Mouse (Mus musculus) adrenal gland, postnatal 10 days (tissue): Measurements from ENCODE around the gene Gm9857. TPM values are rescaled to one million over a fixed set of nuclear protein-coding genes. Genes with fewer than 3 reads are reported as not detected.

ENCODE experiments used
- DNase-seq: peaks from one replicate; pipeline ENCODE4 v3.0.0; 2021; ENCODE audit warnings: mixed read lengths
- long read RNA-seq, 2 experiments: library from polyadenylated mRNA; stranded (forward); transcript quantifications; one replicate each; pipeline ENCODE4 v2.0.0; 2021
- total RNA-seq, 2 experiments: library from RNA; stranded (reverse); gene quantifications; 2 replicates each; pipeline ENCODE4 v1.2.3; 2021

Gm9857 gene
- not detected for total RNA-seq
- long read RNA-seq, experiment 1, result 0 reads
- long read RNA-seq, experiment 2, result 0 reads

DNA sequence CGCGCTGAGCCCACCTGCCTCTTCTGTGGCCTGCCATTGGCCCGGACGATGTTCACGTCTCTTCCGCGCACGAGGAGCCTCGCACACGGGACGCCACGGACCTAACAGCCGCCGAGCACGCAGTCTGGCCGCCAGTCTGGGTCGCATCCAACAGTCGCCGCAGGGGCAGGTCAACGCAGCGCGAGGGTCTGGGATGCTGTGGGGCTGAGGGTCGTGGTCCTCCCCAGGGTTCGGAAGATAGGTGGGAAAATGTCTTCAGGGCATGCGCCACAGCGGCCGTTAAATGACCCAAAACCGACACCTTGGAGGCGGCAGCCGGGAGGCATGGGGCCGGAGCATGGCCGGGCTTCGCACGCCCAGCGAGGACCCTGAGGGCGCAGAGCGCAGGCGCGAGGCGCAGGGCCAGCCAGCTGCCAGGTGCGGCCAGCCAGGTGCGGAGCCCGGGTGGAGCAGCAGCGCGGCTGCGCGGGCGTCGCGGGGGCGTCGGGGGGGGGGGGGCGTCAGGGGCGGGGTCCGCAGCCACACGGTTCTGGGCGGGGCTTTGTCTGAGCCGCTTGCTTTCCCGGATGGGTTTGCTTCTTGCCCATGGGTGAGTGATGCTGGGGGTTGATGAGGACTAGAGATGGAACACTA lies at the start of gene Gm9857:
Gene Gm9857 (minus strand): TSS at position 445 of the 633 bp plus-strand sequence.
- no peak for DNase-seq

DNA sequence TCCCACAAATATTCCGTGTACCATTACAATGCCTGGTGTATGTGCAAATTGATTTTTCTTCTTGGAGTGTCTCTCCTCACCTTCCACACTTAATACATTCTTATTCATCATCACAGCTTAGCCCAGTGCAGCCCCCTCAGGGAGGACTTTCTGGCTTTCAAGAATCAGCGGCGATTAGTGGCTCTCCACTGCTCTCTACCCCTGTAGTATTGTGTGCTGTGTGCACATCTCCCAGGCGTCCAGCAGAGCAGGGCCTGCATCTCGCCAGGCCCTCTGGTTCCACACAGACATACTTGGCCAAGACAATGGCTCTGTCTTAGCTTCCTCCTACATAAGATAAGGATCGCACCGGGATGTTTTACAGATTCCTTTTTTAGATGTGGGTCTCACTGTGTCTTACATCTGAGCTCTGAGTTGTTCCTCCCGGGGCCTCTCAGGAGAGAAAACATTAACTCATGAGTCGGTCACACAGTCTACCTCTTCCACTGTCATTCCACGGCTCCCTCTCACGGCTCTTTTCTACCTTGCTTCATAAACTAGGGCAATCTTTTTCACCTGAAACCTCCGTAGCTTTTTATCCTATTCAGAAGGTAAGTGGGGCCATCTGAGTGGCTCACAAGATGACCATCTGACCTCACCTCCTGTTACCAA lies 46.9 kb upstream of the Gm9857 start:
- no peak for DNase-seq

DNA sequence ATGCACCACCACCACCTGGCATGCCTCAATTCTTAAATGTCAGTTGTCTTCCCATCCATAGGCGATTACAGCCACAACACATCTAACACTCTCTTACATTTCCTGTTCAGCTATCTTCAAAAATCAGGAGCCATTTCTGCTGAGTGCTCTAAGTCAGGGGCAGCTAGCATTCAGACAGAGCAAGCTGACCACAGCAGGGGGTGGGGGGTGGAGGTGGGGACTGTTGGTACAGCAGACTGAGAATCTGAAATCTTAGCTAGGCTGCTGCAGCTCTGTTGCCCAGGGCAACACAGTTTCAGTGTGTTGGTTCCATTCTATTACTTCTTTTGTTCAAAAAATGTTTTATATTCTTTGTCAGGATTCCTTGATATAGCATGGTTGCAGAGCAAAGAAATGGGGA lies 46.3 kb upstream of the Gm9857 start:
- DNase-seq, result no peak

DNA sequence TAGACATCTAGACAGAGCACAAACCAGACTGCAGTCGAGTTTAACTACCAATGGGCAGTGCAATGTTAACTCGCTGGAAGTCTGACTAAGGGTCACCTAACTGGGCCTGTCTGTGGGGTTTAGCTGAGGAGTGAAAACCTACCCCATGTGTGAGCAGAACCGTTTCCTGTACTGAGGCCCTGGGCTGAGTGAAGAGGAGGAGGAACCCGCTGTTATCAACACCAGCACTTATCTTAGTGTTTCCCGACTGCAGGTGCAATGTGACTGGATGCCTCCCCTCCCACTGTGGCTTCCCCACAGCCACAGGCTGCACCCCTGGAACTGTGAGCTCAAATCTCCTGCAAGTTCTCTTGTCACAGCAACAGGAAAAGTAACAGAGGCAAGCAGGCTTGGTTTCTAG lies 43.7 kb upstream of the Gm9857 start:
- DNase-seq, result no peak

DNA sequence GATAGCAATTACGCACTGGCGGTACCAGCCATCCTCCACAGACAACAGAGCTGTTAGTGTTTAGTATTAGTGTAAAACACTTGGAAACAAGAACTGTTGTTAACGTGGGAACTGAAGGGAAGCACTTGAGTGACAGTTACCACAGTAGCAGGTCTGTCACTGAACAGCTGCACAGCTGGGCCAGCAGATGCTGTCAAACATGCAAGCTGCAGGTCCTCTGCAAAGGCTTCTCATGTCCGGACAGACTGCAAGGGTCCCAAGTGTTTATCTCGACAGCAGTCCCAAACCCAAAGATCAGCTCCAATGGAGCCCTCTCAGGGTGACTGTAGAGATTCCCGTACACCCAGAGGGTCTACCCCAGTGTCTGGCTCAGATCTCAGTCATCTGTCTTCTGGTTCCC lies 41.7 kb upstream of the Gm9857 start:
- DNase-seq, result no peak

DNA sequence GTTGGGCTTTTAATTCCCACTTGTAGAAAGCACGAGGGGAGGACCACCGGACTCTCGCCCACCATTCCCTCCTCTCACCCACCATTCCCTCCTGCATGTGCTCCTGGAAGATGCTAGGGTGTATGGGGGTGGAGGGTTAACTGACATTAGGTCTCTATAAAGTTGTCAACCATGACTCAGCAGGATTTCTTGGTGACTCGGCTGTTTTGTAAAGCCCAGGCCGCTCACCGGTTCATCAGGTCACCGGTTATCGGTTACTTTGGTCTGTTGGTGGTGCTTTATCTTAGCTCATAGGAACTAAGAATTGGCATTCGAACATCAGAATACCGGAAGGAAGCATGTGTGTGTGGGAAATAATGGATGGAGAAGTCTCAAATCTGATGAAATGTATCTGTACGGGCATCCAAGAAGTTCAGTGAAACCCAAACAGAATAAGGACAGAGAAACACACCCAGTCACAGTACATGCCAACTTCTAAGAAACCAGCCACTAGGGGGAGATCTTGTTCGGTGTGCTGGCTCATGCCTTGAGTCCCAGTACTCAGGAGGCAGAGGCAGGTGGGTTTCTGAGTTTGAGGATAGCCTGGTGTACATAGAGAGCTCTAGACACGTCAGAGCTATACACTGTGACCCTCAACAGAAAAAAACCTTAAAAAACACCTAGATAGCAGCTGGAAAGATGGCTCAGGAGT lies 37.2 kb upstream of the Gm9857 start:
- no peak for DNase-seq

DNA sequence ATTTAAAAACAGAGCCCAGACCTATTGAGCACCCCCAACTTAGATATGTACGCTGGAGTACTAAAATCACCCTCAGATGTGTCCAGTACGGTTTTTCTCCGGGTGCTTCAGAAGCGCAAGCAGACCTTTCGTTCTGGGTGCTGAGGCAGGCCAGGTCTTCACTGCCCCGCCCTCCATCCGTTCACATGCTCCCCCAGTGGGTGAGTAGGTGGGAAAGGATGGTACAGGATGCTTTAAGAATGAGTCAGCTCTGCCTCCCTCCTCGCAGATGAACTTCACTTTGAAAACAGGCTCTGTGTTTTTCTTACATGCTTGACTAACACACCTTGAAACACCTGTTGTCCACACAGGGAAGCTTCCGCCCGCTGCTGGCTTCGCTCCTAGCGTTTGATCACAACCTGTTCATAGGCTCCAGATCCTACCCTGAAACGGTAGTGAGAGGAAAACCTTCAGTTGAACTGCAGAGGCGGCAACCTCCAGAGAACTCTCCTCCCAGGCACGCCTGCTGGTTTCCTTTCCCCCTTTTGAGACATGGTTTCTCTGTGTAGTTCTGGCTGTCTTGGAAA lies 34.8 kb upstream of the Gm9857 start:
- DNase-seq, result no peak

DNA sequence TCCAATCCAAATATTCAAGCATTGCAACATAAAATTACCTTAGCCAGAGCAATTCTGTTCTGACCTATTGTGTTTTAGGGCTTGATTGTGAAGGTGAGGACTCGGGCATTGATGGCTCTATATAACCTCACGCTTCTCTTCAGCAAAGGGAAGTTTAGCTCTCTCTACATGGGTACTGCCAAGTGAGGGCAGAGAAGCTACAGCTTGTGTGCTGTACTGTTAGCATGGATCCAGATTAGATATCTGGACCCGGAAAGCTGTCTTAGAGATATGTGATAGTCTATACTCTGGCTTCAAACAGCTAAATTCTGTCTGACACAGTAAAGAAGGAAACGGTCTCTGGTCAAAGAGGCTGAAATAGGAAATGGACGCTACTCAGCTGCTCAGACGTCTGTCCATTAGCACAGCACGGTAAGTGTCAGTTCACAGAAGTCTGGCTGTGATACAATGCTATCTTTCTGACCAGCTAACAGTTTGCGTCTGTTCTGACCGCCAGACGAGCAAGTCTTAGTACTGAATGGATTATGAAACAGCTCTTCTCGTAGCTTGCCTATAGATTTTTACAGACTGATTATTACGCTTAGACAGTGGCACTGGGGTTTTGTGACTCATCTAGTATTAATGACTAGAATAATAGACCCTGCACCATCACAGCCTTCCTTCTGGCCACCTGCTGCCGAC lies 33.9 kb upstream of the Gm9857 start:
- no peak for DNase-seq

DNA sequence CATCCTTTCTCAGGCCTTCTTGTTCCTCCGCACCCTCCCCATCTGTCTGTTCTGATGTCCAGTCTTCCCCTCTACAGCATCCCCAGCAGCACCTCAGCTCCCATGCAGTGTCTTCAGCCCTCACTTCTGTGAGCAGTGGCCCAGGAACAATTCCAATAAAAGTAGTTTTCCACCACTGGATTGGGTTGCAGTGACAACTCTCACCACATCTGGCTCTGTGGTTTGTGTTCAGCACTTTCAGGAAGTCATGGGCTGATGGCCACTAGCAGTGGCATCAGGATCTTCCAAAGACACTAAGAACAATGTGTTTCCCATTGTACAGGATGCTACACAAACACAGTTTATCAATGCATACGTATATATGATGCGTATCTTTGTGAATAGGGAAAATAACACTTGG lies 25.8 kb upstream of the Gm9857 start:
- DNase-seq, result no peak

DNA sequence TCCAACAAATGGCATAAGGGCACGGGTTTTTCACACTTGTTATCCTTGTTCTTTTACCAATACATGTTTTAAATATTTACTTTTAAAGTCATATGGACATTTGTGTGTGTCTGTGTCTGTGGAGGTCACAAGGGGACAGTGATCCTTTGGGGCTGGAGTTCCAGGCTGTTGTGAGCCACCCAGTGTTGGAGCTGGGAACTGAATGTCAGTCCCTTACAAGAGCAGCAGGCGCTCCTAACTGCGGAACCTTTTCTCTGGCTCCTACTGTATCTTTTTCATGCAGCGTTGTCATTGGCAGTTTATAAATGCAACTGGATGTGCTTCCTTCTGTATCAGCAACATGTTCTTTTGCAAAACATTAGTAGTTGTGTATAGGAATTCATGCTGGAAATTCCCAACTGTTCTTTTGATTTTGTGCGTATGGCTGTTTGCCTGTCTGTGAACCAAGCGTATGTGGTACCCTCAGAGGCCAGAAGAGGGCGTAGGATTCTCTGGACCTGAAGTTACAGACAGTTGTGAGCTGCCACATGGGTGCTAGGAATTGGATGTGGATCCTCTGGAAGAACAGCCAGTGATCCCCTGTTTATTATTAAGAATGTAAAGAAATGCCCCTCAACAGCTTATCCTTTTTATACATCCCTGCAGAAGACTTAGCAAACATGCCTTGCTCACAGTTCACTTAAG lies 24.3 kb upstream of the Gm9857 start:
- DNase-seq, result no peak

DNA sequence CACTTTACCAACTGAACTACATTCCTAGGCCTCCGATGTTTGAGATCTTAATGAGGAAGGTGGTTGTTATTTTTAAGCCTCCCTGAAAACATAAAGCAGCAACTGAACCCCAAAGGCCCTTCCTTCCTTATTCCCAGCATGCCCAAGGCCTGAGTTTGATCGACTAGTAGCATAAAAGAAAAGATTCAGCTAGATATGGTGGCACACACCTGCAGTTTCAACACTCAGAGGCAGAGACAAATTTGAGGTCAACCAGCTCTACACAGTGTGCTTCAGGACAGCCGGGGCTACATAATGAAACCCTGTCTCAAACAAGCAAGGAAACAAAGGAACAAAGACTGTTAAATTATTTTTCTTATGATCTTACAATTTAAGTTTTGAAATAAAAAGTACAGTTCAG lies 23.5 kb upstream of the Gm9857 start:
- DNase-seq, result no peak

DNA sequence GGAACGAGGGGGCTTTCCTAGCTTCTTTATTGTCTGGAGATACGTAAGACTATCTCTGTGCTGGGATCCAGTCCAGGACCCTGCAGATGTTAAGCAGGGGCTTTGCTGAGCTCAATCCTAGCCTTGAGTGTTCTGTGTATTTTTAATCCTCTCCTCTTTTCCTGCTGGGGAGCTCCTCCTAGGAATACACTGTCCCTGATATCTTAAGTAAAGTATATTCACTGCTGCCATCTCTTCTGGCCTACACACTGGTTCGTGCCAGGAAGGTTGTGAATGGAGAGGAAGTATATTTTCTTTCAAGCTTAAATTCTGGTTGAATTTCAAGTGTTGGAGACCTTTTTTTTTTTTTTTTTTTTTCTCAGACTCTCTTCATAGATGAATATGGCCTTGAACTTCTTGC lies 23.0 kb upstream of the Gm9857 start:
- no peak for DNase-seq

DNA sequence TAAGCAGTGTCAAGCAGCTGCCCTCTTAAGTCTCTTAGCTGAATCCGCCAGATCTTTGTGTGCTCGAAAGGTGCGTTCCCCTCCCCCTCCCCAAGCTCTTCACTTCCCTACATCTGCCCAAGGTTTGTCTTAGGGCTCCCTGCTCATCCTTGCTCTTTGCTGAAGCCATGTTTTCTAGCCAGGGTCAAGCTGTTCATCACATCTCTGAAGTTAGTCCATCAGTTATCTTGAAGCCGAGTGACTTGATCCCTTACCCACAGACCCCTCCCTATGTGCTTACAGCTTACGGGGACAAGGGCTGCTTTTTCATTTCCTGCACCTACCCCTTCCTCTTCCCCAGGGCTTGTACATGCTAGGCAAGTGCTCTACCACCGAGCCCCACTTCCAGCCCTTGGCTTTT lies 21.4 kb upstream of the Gm9857 start:
- DNase-seq, result no peak

DNA sequence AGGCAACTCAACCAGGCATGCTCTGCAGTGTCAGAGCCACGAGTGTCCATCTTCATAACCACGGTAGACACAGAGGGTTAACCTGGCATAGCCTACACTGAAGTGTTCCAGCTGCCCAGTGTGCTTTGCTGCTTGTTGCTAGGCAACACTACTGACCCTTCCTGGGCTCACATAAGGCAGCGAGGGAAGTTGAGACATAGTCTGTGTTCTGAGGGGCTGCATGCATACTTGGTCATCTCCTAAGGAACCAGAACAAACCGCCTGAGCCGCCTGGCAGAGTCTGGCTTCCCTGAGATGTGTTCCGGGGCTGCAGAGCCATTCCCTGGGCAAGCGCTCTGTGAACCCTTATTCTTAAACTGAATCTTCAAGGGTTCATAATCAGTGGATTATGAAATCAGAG lies 21.0 kb upstream of the Gm9857 start:
- DNase-seq, result no peak

DNA sequence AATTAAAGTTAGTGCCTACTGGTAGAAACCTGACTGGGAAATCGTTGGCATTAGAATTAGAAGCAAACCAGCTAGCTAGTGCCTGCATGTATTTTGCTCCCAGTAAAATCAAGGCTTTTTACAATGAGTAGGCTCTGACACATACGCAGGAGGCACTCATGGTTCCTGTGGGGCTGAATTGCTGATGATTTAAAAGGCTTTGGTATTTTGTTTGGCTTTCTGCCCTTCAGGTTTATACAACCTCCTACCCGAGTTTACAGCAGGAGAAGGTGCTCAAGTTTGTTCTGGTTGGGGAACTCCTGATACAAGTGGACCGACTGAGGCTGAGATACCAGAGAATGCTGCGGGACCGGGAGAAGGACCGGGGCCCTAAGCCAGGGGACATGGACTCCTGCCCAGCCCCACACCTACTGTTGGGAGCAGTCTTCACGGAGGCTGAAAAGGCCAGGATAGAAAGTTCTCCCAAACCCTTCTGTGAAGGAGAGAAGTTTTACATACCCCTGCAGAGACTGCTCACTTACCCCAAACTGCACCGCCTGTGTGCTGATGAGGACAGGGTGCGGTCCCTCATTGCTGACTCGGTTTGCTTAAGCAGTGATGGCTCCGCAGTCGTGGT lies 19.5 kb upstream of the Gm9857 start:
- no peak for DNase-seq

DNA sequence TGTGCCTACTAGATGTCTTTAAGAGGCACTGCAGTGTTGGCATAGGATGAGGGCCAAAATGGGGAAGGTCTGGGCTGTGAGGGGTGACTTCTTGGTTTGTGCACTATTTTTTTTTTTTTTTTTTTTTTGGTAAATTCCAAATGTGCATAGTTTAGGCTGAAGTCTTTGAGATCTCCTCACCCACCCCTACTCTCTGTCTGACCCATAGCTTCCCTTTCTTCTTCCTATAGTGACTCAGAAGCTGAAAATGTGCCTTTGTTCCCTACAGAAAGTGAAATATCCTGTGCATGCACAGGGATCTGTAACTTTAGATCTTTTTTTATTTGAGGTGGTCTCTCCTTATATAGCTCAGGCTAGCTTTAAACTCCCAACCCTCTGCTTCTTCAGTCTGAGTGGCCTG lies 17.7 kb upstream of the Gm9857 start:
- DNase-seq, result no peak

DNA sequence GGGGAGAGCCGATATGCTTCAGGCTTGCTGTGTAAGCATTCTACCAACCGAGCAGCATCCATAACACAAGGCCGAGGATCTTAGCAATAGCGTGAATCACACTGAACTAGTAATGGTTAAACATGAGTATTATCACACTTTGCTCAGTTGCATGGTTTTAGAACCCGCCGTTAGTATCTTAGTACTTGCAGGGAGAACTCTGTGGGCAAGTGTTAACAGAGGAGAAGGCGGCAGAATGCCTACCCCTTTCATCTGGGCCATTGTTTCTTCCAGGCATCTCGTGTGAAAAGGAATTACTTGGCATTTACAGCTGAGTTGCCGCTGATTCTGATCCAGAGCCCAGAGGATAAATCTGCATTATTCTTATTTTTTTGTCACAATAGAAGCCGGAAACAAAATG lies 751 bp upstream of the Gm9857 start:
- DNase-seq, result no peak

DNA sequence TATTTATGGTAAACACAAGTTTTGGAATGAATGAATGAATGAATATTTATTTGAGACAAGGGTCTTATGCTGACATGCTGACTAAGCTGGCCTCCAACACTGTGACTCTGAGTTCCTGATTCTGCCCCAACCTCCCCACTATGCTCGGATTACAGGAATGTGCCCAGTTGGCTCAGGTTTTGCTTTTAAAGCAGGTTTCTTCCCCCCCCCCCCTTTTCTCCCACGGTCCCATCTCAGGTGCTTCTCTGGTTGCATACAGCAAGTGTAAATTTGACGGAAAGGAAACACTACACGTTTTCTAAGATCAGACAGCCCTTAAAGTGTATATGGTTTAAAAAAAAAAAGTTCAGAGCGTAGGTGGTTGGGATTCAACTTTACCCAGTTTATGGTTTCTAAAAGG lies 672 bp downstream of the Gm9857 start, which contains the start of gene Henmt1:
Gene Henmt1 (plus strand): TSS at position 301 of the 400 bp plus-strand sequence.
- no peak for DNase-seq

DNA sequence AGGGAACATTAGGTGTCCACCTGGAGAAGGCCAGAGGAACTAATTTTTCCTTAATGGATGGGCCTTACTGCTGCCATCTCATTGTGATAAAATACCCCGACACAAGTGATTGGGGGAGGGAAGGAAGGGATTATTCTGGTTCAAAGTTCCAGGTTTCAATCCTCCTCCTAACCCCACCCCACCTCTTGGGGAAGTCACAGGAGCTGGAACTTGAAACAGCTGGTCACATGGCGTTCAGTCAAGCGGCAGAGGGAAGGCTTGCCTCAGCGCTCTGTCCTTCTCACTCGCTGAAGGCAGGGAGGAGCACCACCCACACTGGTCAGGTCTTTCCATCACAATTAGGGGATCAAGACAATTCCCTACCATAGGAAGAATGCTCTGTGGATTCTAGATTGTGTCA lies 1.6 kb downstream of the Gm9857 start:
- no peak for DNase-seq

DNA sequence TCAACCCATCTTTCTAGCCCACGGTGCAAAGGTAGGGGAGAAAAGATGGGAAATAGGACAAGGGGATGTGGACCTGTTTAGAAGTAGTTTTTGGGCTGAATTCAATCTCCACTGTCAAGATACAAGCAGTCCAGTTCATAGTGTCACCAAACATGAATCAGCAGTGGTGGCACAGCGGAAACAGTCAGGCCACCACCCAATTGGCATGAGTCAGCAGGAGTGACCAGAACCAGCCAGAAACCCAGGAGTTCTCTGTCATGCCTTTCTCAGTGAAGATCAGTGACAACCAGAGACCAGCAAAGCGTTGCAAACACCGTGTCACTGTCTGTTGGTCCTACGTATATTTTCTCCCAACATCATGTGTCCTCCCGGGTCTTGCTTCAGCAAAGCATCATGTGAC lies 6.7 kb downstream of the Gm9857 start:
- DNase-seq, result no peak

DNA sequence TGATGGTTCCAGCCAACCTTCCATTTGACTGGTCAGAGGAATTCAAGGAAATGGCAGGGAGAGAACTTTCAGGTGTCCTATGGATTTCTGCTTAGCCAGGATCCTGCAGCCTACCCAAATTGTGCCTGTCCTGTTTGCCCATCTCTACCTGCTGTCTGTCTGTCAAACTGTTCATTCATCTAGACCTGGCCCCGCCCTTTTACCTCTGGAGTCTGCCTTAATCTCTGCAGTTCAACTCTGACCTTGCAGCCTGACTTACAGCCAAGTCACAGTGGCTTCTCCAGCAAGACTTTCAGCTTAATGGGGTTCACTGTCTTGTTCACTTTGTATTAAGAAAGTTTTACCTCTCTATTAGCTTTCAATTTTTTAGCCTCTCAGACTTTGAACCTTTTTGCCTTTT lies 13.9 kb downstream of the Gm9857 start:
- DNase-seq, result no peak

DNA sequence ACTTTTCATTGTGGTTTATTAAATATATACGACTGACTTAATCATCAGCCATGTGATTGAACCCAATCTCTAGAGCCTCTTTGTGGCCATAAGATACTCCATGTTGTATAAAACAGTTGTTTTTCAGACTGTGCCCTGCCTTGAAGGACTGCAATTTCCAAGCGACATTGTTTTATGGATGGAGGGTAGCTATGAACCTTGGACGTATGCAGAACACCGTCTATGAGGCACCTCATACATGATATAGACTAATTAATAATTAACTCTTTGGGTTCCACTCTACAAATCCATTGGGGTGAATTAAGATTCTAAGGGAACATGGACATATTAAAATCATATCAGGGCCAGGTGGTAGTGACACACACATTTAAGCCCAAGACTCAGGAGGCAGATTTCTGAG lies 14.6 kb downstream of the Gm9857 start:
- no peak for DNase-seq
